Mouse (Mus musculus): Measurements from ENCODE around the gene Rpl24. TPM values are rescaled to one million over a fixed set of nuclear protein-coding genes. Genes with fewer than 3 reads are reported as not detected.

The Rpl24 gene
- polyA plus RNA-seq, 2 experiments: 464 to 499 TPM

DNA sequence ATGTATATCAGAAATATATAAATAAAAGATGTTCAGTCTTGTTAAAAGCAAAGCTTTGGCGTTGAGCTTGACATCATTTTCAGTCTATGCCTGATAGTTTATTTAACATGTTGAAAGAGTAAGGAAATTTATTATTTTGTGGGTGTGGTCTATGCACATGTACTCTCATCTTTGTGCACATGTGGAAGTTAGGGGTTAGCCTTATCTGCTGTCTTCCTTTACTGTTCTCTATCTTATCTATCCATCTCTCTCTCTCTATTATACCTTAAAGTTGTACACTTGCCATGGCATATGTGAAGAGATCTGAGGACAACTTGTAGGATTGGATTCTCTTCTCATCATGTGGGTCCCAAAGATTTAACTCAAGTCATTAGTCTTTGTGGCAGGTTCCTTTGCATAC is 42.8 kb downstream of the Rpl24 start:
- DNase-seq (ENCODE audit: low read depth in 3 of 3, low spot score in 3 of 3) (no peak), ATAC-seq (ENCODE audit: insufficient read depth) (no peak)
- TF ChIP-seq CTCF (IDR thresholded peaks at IDR 0.05; ENCODE audit: low read depth) (no peak), EP300 (IDR thresholded peaks at IDR 0.05; ENCODE audit: low read depth) (no peak)
- Histone ChIP-seq H3K27me3 (ENCODE audit: control insufficient read depth, insufficient read depth, low read length) (no peaks in the 10 kb centered on the region), H3K27ac (no peak overlapping the region), H3K4me1 (replicated peaks; ENCODE audit: control insufficient read depth in 2 of 2, insufficient read depth in 2 of 2, low read length in 1 of 2) (no peaks in the 10 kb centered on the region), H3K4me2 (ENCODE audit: low read depth) (no peak overlapping the region), H3K36me3 (replicated peaks; ENCODE audit: control insufficient read depth, insufficient read depth, low read depth) (peaks cover 43% of the 10 kb centered on the region), H3K9me3 (ENCODE audit: control insufficient read depth, low read length) (no peaks in the 10 kb centered on the region), H3K9ac (replicated peaks) (no peak overlapping the region), H3K4me3 (ENCODE audit: insufficient read depth in 1 of 2, low read depth in 2 of 2, low read length in 2 of 2) (no peak overlapping the region)
- WGBS (ENCODE audit: insufficient replicate concordance): 72% methylated on average over 1 of the region's 1 CpGs

DNA sequence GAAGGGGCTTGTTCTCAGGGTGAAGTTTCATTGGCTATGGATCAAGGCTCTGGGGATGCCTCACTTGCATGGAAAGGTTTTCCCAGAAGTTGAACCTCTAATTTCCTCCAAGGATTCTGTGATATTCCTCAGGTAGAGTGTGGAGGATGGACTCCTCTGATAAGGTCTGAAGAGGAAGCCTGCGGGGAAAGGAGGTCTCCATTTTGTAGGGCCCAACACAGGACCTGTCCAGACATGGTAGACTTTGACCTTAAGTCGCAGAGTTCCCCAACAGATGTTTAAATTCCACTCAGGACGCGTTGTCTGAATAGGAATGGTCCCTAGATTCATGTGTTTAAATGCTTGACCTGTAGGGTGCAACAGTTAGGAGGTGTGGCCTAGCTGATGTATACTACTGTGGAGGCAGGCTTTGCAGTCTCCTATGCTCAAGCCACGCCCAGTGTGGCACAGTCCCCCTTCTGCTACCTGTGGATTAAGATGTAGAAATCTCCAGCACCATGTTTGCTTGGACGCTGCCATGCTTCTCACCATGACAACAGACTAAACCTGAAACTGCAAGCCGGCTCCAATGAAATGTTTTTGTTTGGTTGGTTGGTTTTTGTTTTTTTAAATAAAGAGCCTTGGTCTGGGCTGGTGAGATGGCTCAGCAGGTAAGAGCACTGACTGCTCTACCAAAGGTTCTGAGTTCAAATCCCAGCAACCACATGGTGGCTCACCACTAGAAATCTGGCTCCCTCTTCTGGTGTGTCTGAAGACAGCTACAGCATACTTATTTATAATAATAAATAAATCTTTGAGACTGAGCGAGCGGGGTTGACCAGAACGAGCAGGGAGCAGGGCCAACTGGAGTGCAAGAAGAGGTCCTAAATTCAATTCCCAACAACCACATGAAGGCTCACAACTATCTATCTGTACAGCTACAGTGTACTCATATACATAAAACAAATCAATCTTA is 47.0 kb downstream of the Rpl24 start:
- Histone ChIP-seq H3K36me3 (replicated peaks; ENCODE audit: control insufficient read depth, insufficient read depth, low read depth) (peaks cover 32% of the 10 kb centered on the region), H3K4me2 (ENCODE audit: low read depth) (no peak overlapping the region), H3K4me1 (replicated peaks; ENCODE audit: control insufficient read depth in 2 of 2, insufficient read depth in 2 of 2, low read length in 1 of 2) (no peaks in the 10 kb centered on the region), H3K27me3 (ENCODE audit: control insufficient read depth, insufficient read depth, low read length) (no peaks in the 10 kb centered on the region), H3K27ac (no peak overlapping the region), H3K9me3 (ENCODE audit: control insufficient read depth, low read length) (no peaks in the 10 kb centered on the region), H3K4me3 (ENCODE audit: insufficient read depth in 1 of 2, low read depth in 2 of 2, low read length in 2 of 2) (no peak overlapping the region), H3K9ac (replicated peaks) (no peak overlapping the region)
- WGBS (ENCODE audit: insufficient replicate concordance): 81% methylated on average over 10 of the region's 10 CpGs
- TF ChIP-seq CTCF (IDR thresholded peaks at IDR 0.05; ENCODE audit: low read depth) (0 out of 2 replicates have a peak, but pooled peaks have one; percentile 9), EP300 (IDR thresholded peaks at IDR 0.05; ENCODE audit: low read depth) (no peak)
- ATAC-seq (ENCODE audit: insufficient read depth) (peak; percentile 37), DNase-seq (ENCODE audit: low read depth in 3 of 3, low spot score in 3 of 3) (no peak)

DNA sequence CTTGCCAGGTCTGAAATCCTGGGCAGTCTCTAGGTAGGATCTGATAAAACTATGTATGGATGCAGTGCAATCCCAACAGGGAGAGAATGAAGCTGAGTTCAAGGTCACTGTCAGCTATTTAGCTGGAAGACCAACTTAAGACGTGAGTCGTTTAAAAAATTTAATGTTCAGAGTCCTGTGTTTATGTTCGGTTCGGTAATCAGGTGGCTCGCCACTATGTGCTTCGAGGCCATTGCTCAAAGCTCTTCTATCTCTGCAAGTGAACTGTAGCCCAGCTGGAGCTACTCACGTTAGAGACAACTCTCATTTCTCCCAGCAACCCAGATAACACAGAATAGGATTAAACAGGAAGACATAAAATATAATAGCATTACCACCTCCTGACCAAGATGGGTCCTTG is 48.0 kb downstream of the Rpl24 start:
- Histone ChIP-seq H3K4me3 (ENCODE audit: insufficient read depth in 1 of 2, low read depth in 2 of 2, low read length in 2 of 2) (no peak overlapping the region), H3K4me1 (replicated peaks; ENCODE audit: control insufficient read depth in 2 of 2, insufficient read depth in 2 of 2, low read length in 1 of 2) (no peaks in the 10 kb centered on the region), H3K27ac (no peak overlapping the region), H3K27me3 (ENCODE audit: control insufficient read depth, insufficient read depth, low read length) (no peaks in the 10 kb centered on the region), H3K36me3 (replicated peaks; ENCODE audit: control insufficient read depth, insufficient read depth, low read depth) (peaks cover 40% of the 10 kb centered on the region), H3K4me2 (ENCODE audit: low read depth) (no peak overlapping the region), H3K9me3 (ENCODE audit: control insufficient read depth, low read length) (no peaks in the 10 kb centered on the region), H3K9ac (replicated peaks) (no peak overlapping the region)
- no peak for ATAC-seq (ENCODE audit: insufficient read depth)
- TF ChIP-seq EP300 (IDR thresholded peaks at IDR 0.05; ENCODE audit: low read depth) (no peak), CTCF (IDR thresholded peaks at IDR 0.05; ENCODE audit: low read depth) (no peak)
- 78% methylated on average over 7 of the region's 7 CpGs for WGBS (ENCODE audit: insufficient replicate concordance)
- no peak for DNase-seq (ENCODE audit: low read depth in 3 of 3, low spot score in 3 of 3)

GRCm38 (mm10) chr16:56019660-56020059 is 53.6 kb downstream of the Rpl24 start:
- Histone ChIP-seq H3K4me3 (ENCODE audit: insufficient read depth in 1 of 2, low read depth in 2 of 2, low read length in 2 of 2) (no peak overlapping the region), H3K27ac (no peak overlapping the region), H3K9me3 (ENCODE audit: control insufficient read depth, low read length) (no peaks in the 10 kb centered on the region), H3K36me3 (replicated peaks; ENCODE audit: control insufficient read depth, insufficient read depth, low read depth) (peaks cover 52% of the 10 kb centered on the region), H3K4me2 (ENCODE audit: low read depth) (no peak overlapping the region), H3K9ac (replicated peaks) (no peak overlapping the region), H3K4me1 (replicated peaks; ENCODE audit: control insufficient read depth in 2 of 2, insufficient read depth in 2 of 2, low read length in 1 of 2) (no peaks in the 10 kb centered on the region), H3K27me3 (ENCODE audit: control insufficient read depth, insufficient read depth, low read length) (no peaks in the 10 kb centered on the region)
- ATAC-seq (ENCODE audit: insufficient read depth): no peak
- WGBS (ENCODE audit: insufficient replicate concordance): 89% methylated on average over 7 of the region's 7 CpGs
- no peak for TF ChIP-seq EP300 (IDR thresholded peaks at IDR 0.05; ENCODE audit: low read depth)
- no peak for DNase-seq (ENCODE audit: low read depth in 3 of 3, low spot score in 3 of 3)

Other genes with a start within 250 kb of the Rpl24 start
- 2.1 and 2.4 TPM in 2 replicates for gene Nfkbiz, start 127.4 kb upstream of the Rpl24 start, polyA plus RNA-seq (2012; rRNA removed)
- gene Nfkbiz, start 127.4 kb upstream of the Rpl24 start, polyA plus RNA-seq (2014; fragmentation: Nextera tagmentation; extraction: Ambion mirVana): 1.7 and 1.9 TPM in 2 replicates
- 0.62 and 0.83 TPM in 2 replicates for gene Nxpe3, start 71.0 kb upstream of the Rpl24 start, polyA plus RNA-seq (2012; rRNA removed)
- gene Nxpe3, start 71.0 kb upstream of the Rpl24 start, polyA plus RNA-seq (2014; fragmentation: Nextera tagmentation; extraction: Ambion mirVana): 0.33 and 0.45 TPM in 2 replicates
- gene Cep97, start 31.4 kb upstream of the Rpl24 start, polyA plus RNA-seq (2012; rRNA removed): 1.5 and 2.0 TPM in 2 replicates
- gene Cep97, start 31.4 kb upstream of the Rpl24 start, polyA plus RNA-seq (2014; fragmentation: Nextera tagmentation; extraction: Ambion mirVana): 3.9 and 5.4 TPM in 2 replicates
- gene Zbtb11, start 7.6 kb downstream of the Rpl24 start, polyA plus RNA-seq (2012; rRNA removed): 3.1 and 5.1 TPM in 2 replicates
- 8.4 and 9.5 TPM in 2 replicates for gene Zbtb11, start 7.6 kb downstream of the Rpl24 start, polyA plus RNA-seq (2014; fragmentation: Nextera tagmentation; extraction: Ambion mirVana)
- 22.2 and 33.6 TPM in 2 replicates for gene Pcnp, start 63.5 kb downstream of the Rpl24 start, polyA plus RNA-seq (2012; rRNA removed)
- 102 and 107 TPM in 2 replicates for gene Pcnp, start 63.5 kb downstream of the Rpl24 start, polyA plus RNA-seq (2014; fragmentation: Nextera tagmentation; extraction: Ambion mirVana)
- gene Trmt10c, start 71.5 kb downstream of the Rpl24 start, polyA plus RNA-seq (2012; rRNA removed): 3.2 and 6.1 TPM in 2 replicates
- gene Trmt10c, start 71.5 kb downstream of the Rpl24 start, polyA plus RNA-seq (2014; fragmentation: Nextera tagmentation; extraction: Ambion mirVana): 16.1 and 17.7 TPM in 2 replicates
- gene Senp7, start 82.1 kb downstream of the Rpl24 start, polyA plus RNA-seq (2012; rRNA removed): 6.9 and 8.7 TPM in 2 replicates
- gene Senp7, start 82.1 kb downstream of the Rpl24 start, polyA plus RNA-seq (2014; fragmentation: Nextera tagmentation; extraction: Ambion mirVana): 15.5 and 16.9 TPM in 2 replicates
- gene Impg2, start 238.0 kb downstream of the Rpl24 start, polyA plus RNA-seq (2012; rRNA removed): 0.16 and 0.28 TPM in 2 replicates
- 0.04 and 0.19 TPM in 2 replicates for gene Impg2, start 238.0 kb downstream of the Rpl24 start, polyA plus RNA-seq (2014; fragmentation: Nextera tagmentation; extraction: Ambion mirVana)